Mouse (Mus musculus): ENCODE data around the gene Cebpb. TPM values are rescaled to one million over a fixed set of nuclear protein-coding genes. Genes with fewer than 3 reads are reported as not detected.

Gene Cebpb
- total RNA-seq, 1 experiment from 2014 or later = 6.5 TPM

DNA sequence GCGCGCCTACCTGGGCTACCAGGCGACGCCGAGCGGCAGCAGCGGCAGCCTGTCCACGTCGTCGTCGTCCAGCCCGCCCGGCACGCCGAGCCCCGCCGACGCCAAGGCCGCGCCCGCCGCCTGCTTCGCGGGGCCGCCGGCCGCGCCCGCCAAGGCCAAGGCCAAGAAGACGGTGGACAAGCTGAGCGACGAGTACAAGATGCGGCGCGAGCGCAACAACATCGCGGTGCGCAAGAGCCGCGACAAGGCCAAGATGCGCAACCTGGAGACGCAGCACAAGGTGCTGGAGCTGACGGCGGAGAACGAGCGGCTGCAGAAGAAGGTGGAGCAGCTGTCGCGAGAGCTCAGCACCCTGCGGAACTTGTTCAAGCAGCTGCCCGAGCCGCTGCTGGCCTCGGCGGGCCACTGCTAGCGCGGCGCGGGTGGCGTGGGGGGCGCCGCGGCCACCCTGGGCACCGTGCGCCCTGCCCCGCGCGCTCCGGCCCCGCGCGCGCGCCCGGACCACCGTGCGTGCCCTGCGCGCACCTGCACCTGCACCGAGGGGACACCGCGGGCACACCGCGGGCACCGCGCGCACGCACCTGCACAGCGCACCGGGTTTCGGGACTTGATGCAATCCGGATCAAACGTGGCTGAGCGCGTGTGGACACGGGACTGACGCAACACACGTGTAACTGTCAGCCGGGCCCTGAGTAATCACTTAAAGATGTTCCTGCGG is 945 bp downstream of the Cebpb start, which contains the start of gene Tmem189:
Gene Tmem189 (minus strand): TSS at position 322 of the 718 bp plus-strand sequence.
- ATAC-seq (replicated peaks; ENCODE audit: low read depth, poor library complexity, severe bottlenecking) = no peak

DNA sequence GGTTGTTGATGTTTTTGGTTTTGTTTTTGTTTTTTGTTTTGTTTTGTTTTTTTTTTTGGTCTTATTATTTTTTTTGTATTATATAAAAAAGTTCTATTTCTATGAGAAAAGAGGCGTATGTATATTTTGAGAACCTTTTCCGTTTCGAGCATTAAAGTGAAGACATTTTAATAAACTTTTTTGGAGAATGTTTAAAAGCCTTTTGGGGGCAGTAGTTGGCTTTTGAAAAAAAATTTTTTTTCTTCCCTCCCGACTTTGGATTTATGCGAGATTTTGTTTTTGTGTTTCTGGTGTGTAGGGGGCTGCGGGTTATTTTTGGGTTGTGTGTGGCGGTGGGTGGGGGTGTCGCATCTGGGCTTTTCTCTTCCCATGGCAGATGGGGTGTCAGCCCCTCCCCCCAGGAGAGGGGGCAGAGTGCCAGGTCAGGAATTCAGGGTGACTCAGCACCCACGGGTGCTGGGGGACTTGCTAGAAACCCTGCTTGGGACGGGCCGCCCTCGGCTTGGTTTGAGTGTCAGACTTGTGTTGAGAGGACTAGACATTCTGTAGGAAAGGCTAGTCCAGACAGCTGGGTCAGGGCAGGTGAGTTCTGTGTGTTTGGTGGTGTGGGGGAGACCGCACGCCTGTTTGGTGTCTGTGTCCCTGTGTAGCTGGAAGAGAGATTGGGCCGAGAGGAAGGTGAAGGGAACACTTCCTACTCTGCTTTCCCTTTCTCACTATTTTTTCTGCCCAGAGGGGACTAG is 1.7 kb downstream of the Cebpb start:
- no peak for ATAC-seq (replicated peaks; ENCODE audit: low read depth, poor library complexity, severe bottlenecking)

DNA sequence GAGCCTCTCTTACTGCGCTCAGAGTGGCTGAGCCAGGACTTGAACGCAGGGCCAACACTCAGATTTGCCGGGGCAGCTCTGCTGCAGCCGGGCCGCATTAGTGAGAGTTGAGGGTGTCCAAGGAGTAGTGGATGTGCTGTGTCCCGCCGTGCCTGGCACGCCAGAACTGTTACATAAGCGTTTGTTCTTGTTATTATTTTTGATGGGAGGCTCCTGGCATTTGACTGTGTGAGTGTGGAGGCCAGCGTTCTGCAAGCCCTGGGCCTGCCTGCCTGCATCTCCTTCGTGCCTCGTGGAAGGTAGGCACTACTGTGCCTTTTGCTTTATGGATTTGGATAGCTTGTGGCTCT is 2.2 kb downstream of the Cebpb start:
- ATAC-seq (replicated peaks; ENCODE audit: low read depth, poor library complexity, severe bottlenecking) = no peak

DNA sequence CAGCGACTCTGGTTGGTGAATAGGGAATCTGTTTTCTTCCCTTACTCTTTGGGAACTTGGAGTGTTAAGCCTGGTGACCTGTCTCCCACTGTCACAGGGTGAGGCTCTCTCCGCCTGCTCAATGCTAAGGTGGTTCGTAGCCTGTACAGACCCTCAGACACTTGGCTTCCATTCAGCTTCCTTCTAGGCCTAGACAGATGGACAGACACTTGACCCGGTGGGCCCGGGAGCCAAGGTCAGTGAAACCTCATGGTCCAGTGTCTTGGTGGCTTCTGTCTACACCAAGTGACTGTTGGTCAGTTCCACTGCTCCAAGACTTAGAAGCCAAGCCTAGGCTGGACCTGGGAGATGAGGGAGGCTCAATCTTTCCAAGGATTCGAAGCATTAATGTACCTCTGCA is 2.7 kb downstream of the Cebpb start:
- no peak for ATAC-seq (replicated peaks; ENCODE audit: low read depth, poor library complexity, severe bottlenecking)

DNA sequence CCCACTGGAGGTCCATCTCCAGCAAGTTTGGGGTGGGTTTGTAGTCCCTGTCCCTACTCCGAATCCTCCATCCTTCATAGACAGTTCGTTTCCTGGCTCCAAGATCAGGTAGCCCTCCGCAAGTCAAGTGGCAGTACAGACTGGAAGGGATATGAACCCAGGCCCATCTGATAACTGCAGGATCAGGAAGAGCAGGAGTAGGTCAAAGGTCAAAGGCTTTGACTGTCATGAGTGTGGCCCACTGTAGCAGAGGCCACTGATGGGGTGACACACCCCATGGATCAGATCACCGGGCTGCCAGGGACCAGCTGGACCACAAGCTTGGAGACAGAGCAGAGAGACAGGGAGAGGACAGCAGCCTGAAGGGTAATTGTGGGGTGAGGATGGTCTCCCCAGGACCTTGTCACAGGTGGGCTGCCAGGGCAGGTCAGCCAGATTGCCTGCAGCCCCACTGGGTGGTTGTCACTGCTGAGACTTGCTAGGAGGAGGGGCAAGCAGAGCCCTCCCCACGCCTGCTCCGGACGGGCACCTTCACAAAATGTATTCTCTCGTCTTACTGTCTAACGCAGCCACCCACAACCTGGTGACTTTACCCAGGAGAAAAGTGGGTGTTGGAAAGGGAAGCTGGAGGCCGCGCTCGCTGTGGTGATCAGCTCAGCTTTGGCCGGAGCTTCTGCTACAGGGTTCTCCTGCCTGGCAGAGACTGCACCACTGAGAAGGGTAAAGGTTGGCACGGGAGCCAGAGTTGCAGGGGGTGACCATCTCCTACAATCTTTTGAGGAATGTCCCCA is 3.4 kb downstream of the Cebpb start:
- no peak for ATAC-seq (replicated peaks; ENCODE audit: low read depth, poor library complexity, severe bottlenecking)

DNA sequence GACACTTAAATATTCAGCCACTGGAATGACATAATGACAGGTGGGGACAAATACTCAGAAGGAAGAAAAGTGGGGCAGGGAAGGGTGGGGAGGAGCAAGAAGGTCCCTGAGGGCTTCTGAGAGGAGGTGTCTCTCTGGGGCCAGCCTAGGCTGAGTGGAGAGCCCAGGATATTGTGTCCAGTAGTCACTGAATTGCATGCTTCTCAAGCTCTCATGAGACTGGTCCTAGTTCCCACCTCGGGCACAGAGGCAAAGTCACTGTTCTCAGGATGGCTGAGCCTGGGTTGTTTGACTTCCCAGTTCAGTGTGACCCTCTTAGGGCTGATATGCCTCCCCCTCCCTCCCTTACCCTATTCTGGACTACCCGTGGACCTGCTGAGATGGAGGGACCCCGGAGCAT is 4.1 kb downstream of the Cebpb start:
- ATAC-seq (replicated peaks; ENCODE audit: low read depth, poor library complexity, severe bottlenecking) = no peak

DNA sequence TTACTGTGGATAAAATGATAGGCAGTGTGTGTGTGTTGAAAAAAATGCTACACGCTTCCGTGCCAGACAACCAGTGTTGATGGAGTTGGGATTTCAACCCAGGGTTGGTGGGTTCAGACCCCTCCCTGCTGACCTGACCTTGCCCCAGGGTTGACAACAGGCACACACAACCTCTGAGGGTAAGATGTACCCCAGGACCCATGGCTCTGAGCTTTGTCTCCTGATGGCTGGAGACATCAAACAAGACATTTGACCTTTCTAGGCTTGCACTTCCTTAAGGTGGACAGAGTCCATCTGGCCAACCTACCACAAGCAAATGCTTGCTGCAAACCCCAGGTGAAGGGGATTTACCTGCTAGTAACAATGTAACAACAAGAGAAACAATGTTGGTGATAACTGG is 4.8 kb downstream of the Cebpb start:
- ATAC-seq (replicated peaks; ENCODE audit: low read depth, poor library complexity, severe bottlenecking) = no peak

DNA sequence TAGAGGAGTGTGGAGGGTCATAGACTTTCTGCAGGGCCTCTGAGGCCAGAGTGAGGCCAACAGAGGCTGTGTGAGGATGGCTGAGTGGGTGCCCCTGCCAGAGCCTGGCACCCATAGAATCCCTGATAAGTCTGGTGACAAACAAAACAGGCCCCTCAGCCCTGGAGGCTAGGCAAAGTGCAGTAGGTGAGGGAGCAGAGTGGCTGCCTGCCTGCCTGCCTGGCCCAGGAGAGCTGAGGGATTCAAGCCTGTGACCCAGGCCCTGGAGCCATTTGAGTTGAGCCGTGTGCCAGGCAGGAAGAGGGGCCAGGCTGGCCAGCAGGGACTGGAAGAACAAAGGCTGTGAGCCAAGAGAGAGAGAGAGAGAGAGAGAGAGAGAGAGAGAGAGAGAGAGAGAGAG is 5.5 kb downstream of the Cebpb start:
- no peak for ATAC-seq (replicated peaks; ENCODE audit: low read depth, poor library complexity, severe bottlenecking)

DNA sequence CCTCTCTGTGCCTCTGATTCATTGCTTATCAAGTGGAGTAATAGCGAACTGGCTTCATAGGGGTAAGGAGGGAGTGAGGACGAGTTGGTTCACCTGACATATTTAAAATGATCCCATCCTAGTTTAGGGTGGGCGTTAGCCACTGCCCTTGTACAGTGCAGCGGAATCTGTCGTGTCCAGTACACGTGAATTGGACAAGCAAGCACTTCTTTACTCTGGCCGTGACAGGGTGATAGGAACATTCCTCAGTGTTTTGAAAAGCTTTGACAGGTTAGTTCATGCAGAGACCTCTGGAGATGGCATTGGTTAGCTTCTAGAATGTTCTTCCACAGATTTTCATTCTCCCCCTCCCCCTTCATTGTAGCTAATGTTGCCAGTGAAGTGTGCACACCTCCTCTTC is 6.2 kb downstream of the Cebpb start:
- no peak for ATAC-seq (replicated peaks; ENCODE audit: low read depth, poor library complexity, severe bottlenecking)

DNA sequence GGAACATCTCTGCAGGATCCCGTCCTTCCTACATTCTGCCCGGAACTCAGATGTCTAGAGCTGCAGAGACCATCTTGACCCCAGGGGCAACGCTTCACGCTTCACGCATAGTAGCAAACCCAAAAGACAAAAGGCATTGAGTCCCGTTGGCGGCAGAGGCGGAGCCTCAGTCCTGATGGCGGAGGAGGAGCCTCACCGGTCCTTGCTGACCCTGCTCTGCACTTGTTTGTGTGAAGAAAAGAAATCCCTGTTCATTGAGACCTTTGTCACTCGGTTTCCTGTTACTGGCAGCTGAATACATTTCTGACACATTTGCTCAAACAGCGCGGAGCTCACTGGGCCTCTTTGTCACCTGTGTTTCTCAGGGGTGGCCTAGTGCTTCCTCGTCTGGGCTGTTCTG is 6.8 kb downstream of the Cebpb start:
- ATAC-seq (replicated peaks; ENCODE audit: low read depth, poor library complexity, severe bottlenecking) = no peak

DNA sequence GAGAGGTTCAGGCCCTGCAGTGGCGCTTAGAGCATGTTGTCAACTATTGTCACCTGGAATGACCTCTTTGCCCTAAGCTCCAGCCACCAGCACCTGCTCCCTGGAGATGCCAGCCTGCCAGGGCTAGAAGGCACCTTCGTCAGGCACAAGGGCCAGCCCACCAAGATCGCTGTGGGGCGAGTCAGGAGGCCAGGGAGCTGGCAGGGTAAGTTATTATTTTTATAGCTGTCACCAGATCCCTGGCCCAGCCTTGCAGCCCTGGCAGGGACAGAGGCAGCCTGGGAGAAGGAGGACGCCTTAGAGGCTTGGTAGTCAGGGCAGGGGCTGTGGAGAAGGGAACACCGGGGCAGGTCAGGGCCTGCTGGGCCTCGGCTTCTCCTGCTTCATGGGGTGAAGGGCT is 7.4 kb downstream of the Cebpb start:
- no peak for ATAC-seq (replicated peaks; ENCODE audit: low read depth, poor library complexity, severe bottlenecking)

DNA sequence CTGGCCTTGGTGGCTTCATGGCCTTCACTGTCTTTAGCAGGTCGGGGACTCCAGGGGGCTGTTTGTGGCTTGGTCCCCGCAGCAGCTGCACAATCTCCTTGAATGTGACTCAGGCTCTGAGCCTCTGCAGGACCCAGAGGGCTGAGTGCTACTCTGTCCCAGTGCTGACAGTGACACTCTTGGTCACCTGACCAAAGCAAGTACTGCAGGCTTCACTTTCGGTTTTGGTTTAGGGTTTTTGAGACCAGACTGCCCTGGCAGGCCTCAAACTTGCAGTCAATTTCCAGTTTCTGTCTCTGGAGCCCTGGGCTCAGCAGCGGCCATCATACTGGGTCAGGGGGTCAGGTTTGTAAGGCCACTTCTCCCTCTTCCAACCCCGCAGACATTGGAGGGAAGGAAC is 9.2 kb downstream of the Cebpb start:
- ATAC-seq (replicated peaks; ENCODE audit: low read depth, poor library complexity, severe bottlenecking) = peak; percentile 94

DNA sequence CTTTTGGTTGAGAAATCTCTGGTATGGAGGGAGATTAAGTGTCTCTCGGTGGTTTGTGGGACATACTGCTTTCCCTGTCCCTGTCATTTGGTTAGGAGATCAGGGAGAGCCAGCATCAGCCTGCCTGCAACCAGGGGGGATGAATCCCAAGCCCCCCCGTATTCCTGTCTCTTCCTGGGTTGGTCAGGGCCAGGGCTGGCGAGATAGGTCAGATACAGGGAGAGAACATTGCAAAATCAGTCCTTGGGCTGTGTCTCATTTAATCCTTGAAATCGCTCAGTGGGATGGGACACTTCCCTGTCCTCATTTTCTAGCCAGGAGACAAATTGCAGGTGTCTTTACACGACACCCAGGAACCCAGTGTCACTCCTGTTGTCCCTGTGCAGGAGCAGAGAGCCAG is 11.3 kb downstream of the Cebpb start:
- ATAC-seq (replicated peaks; ENCODE audit: low read depth, poor library complexity, severe bottlenecking) = no peak

DNA sequence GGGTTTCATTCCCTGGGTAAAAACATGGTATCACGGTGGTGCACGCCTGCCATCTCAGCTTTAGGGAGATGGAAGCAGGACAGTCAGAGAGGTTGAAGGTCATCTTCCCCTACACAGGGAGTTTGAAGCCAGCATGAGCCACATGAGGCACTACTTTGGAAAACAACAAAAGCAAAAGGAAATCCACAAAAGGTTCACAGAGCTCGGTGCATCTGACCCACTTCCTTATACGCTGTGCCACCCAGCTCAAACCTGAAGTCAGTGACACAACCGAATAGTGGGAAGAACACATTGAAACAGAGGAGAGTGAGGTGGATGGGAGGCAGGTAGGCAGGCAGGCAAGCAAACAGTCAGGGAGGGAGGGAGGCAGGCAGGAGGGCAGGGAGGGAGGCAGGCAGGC is 12.8 kb downstream of the Cebpb start:
- no peak for ATAC-seq (replicated peaks; ENCODE audit: low read depth, poor library complexity, severe bottlenecking)

DNA sequence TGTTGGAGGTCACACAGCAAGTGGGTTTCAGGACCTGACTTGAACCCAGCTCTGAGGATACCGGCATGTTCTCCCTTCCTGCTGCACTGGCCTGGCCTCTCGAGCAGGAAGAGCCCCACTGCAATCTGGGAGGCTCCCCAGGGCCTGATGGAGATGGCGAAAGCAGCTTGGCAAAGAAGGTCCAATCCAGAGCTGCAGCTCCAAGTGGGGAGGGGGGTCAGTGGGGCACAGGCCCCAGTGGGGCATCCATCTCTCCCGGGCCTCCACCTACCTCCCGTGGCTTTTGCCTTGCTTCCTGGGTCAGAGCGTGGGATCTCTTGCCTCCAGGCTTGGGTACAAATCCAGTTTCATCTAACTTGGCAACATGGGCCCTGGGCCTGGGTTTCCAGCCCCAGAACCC is 13.4 kb downstream of the Cebpb start:
- ATAC-seq (replicated peaks; ENCODE audit: low read depth, poor library complexity, severe bottlenecking) = no peak

DNA sequence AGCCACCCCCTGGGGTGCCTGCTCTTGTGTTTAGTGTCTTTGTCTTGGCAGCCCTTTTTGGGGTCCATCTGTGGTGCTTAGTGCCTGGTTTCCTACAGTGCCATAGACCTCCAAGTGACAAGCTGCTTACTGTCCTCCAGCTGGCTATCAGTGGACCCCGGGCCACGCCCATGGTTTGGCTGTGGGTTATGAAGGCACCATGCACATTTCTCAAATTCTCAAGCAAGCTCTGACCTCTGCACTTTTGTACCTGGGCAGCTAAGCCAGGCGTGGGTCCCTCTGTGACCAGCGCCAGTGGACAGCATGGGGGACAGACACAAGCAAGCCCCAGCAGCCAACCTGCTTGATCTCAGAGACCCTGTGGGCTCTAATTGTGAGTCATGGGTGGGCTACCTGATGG is 15.7 kb downstream of the Cebpb start:
- no peak for ATAC-seq (replicated peaks; ENCODE audit: low read depth, poor library complexity, severe bottlenecking)

DNA sequence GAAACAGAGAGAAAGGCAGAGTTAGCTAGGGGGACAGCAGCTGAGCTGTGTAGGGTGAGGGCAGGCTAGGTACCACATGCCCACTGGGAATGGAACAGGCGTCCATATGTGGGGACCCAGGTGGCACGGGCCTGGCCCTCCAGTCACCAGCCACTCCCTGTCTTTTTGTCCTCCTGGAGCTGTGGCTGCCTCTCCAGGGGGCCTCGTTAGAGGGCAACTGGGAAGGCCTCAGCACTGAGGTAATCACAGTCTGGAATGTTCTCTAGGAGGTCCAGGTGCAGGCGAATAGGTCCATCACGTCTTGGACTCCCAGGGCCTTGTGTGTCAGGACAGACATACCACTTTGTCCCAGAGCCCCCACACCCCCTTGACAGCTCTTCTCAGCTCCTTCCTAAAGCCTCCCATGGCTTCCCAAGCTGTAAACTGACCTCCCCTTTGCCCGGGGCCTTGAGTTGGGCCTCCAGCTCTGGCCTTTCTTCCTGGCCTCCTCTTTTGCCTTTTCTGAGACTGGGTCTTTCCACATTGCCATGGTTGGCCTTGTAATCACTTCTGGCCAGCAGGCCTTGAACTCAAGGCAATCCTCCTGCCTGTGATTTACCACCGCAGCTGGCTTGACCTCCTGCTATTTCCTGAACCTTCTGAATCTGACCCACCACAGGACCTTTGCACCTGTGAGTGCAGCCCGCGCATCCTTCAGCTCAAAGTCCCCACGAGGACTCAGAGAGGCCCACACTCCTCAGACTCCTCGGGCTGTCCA is 17.6 kb downstream of the Cebpb start:
- no peak for ATAC-seq (replicated peaks; ENCODE audit: low read depth, poor library complexity, severe bottlenecking)

DNA sequence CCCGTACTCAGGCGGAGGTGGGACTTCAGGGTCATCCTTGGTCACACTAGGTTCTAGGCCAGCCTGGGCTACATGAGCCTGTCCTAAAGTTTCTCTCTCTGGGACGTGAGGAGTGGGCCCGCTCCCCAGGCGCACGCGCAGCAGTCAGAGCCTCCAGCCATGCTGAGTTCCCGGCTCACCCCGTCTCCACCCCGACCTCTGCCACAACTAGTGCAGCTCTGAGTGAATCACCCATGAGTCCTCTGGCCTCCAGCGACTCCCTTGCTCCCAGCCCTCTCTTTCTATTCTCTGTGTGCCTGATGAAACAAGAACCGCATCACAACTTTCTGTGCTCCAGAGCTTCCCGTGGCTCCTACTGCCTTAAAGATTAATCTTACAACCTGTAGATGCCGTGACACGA is 19.7 kb downstream of the Cebpb start:
- ATAC-seq (replicated peaks; ENCODE audit: low read depth, poor library complexity, severe bottlenecking) = no peak

DNA sequence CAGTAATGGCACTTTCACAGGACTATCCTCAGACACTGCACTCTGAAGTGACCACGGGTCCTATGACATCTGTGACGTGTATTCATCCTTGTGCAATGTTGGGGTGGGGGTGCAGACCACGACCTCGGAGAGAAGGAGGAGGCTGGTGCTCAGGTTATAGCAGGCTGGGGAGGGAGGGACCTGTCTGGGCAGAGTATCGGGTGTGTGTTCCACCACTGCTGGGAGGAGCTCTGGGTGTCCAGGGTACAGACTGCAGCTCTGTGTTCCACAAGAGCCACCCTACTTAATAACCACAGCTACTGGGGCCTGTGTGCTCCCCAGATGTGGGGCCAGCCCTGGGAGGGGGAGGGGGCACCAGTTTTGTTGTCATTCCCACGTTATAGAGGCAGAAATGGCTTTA is 21.3 kb downstream of the Cebpb start:
- peak; percentile 15; the same call in 1 of the 2 replicates for ATAC-seq (replicated peaks; ENCODE audit: low read depth, poor library complexity, severe bottlenecking)

DNA sequence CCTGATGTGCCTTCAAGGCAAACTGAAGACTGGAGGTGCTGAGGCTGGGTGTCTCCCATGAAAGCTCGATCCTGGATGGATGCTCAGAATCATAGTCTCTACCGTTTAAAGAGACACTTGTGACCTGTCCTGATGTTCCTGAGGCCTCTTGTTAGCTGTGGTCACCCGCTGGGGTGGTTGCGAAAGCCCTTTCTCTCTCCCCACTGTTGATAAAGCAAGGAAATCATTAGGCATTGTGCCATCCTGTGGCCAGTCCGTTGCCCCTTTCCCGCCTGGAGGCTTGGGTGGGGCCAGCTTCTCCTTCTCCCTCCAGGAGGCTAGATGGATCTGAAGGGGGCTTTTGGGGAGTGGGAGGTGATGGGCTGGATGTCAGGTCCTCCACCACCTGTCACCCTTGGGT is 21.9 kb downstream of the Cebpb start:
- ATAC-seq (replicated peaks; ENCODE audit: low read depth, poor library complexity, severe bottlenecking) = peak; percentile 46

All from common myeloid progenitor, adult 5-6 weeks (primary cell).